Mouse (Mus musculus) embryo, embryonic 10 days (tissue): ENCODE data around the gene Fmnl1.
A peak's percentile ranks its signal among the peaks of the same experiment; 100 is the strongest.

Experiments
- DNase-seq: peaks from one replicate; pipeline ENCODE4 v3.0.0-alpha.2; 2015; ENCODE audit warnings: low spot score

The Fmnl1 gene

GRCm38 (mm10) chr11:103223444-103223843 lies 52.5 kb downstream of the Fmnl1 start:
- DNase-seq, result no peak

DNA sequence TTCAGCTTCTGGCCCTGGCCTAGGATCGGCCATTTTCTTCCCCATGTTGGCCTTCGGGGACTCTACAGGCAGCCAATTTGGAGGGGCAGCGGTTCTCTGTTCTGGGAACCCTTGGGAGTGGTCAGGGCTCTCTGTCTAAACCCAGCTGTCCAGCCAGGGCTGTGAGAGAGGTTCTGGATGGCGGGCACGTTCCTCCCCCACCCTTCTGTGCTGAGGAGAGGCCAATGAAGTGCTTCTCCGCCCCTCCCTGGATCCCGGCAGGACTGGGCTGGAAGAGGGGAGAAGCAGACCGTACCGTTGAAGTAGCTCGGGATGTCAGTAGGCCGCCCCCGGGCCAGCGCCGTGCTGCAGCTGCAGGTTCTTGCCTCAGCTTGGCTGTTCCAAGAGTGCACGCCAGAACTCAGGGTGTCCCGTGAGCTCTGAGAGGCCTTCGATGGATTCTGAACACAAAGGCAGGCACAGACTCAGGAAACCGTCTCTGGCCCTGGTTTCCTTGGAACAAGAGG lies 53.1 kb downstream of the Fmnl1 start:
- no peak for DNase-seq

GRCm38 (mm10) chr11:103229608-103230007 lies 58.7 kb downstream of the Fmnl1 start:
- no peak for DNase-seq

DNA sequence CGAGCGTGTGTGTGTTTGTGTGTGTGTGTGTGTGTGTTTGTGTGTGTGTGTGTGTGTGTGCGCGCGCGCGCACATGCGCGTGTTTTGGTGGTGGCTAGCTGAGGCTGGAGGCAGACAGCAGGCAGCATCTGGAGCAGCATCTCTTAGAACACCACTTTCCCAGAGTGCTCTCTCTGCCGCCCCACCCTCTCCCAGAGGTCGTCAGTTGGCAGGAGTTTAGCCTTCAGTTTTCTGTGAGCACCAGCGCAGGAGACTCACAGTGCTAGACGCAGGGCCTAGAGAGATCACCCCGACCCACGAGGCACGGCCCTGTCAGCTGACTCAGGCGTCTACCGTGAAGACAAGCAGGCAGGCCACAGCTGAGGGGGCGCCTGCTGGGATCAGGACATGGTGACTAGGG lies 59.7 kb downstream of the Fmnl1 start:
- DNase-seq, result no peak

- no peak for DNase-seq
These were observed 60.5 kb downstream of the Fmnl1 start for GRCm38 (mm10) chr11:103231367-103231766.

DNA sequence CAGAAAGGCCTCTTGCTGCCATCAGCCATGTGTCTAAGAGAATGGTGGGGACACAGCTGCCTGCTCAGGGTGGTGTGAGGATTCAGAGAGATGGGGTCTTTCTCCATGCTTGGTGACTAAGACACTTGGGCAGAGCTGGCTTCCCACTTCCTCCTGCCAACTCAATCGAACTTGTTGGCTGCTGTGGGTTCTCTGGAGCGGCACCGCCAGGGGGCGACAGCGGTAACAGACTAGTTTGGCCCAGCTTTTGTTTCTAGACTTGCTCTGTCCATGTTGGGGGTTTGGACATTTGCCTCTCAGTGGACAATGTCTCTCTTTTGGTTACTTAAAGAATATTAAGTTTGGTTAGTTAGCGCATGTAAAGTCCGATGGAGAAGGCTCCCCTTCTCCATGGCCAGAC lies 62.1 kb downstream of the Fmnl1 start:
- peak; percentile 86 for DNase-seq

DNA sequence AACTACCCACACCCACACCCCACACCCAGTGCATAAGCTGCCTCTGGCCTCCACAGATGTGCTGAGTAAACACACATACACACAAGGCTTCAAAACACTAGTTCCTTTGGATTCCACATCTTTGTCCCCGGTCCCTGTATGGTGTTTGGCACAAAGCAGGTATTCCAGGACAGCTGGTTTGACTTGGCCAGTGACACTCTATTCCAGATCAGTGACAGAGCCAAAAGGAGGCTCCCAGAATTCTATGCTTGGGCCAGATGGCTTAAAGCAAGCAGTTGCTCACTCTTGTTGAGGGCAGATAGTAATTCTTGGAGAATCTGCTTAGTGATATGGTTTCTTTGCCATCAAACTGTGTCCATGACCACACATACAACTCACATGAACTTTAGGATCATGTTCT lies 63.5 kb downstream of the Fmnl1 start:
- DNase-seq, result no peak

DNA sequence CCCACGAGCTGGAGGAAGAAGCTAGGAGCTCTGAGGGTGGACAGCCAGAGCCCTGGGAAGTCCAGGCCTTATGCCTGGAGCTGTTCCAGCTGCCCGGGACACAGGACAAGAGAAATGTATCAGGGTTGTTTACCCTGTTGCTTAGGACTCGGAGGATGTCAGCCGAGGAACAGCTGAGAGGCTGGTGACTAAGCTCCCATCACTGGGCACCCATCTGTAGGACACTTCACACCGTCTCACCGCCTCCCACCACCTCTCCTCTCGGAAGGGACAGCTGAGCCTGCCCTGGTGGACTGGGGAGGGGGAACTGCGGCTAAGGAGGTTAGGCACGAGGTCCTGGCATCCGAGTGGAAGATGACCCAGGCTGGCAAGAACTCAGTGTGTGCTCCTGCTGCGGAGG lies 64.8 kb downstream of the Fmnl1 start:
- DNase-seq, result no peak

GRCm38 (mm10) chr11:103236431-103236830 lies 65.5 kb downstream of the Fmnl1 start:
- DNase-seq, result no peak

DNA sequence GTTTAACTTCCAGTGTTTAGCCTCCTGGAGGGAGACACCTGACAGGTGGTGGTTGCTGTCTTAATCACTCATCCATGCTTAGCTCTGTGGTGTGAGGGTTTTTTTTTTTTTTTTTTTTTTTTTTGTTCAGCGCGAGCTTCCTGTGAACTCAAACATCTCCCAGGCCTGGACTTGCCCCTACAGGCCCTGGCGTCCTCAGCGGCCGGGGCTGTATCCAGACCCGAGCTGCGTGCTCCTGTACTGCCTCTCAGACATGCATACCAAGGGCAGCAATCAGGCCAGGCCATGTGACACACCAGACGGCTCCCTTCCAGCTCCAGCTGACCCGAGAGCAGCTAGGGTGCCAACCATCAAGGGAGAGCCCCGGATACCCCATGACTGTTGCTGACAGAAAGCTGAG lies 66.0 kb downstream of the Fmnl1 start:
- no peak for DNase-seq

DNA sequence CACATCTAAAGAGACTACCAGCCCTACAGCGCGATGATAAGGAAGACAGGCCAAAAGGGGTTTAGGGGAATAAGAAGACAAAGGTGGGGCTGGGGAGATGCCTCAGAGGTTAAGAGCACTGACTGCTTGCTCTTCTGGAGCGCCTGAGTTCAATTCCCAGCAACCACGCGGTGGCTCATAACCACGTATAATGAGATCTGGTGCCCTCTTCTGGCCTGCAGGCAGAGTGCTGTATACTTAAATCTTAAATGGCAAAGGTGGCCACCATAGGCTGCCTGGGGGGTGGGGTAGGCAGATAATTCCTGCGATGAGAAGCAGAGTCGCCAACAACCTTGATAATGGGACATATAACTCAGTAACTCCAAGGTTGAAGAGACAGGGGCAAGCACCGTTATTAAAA lies 66.8 kb downstream of the Fmnl1 start:
- DNase-seq, result no peak

DNA sequence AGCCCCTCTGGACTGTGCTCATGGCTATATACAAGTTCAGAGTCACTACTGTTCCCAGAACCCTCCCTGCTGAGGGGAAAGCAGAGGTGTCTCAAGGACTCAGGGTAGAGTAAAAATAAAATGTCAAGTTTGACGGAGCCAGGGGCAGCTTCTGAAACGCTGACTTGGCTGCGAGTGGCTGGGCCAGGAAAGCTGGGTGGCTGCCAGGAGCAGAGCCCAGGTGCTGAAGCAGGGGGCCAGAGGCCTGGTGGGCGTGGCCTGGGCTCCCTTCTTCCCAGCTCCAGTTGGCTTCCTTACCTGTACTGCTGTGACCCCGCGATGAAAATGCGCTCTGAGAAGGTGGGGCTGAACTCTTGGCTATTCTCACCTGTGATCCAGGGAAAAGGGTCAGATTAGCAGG lies 69.8 kb downstream of the Fmnl1 start:
- DNase-seq, result no peak

DNA sequence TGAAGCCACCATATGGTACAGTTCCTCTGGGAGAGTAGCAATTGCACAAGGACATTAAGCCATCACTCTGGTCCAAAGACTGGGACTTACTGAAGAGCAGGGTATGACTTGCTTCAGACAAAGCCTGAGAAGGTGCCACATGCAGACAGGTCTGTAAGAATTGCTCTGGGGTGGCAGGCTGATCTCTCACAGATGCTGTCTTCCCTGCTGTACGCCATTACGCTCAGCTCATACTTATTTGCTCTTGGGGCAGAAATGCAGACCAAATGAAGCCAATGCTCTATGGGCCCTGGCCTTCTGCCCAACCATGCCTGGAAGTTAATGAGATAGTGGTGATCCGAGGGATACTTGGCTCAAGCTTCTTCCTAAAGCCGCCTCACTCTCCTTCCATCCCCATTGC lies 73.9 kb downstream of the Fmnl1 start:
- DNase-seq, result no peak

DNA sequence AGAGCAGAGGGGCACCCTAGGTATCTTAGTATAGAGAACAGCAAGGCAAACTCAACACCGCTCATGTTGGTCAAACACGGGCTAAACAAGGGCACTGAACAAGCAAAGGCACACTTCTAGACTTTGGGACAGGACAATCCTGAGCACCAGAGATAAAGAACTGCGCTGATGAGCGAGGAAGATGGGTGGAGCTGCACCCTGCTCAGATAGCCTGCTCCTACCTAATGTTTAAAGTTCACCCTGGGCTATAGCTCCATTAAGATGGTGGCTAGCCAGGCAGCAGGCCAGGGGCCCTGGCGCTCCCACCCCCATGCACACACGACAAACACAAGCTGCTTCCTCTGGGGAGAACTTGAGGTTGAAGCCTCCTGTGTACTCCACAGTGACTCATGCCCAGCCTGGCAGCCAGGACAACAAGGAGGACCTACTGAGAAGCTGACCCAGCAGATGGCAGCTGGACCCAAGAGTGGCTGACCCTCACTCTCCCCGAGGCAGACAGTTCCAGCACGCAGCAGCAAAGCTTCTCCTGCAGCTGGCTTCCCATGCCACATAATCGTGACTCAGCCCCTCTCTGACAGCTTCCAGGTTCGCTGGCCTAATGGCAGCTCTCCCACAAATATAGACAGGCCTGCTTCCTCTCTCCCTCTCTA lies 75.3 kb downstream of the Fmnl1 start:
- no peak for DNase-seq

GRCm38 (mm10) chr11:103246731-103247290 lies 75.9 kb downstream of the Fmnl1 start:
- no peak for DNase-seq

GRCm38 (mm10) chr11:103247504-103248177 lies 76.7 kb downstream of the Fmnl1 start:
- no peak for DNase-seq
